ENCODE assay signal across 8 mouse cellular contexts in genomic region chr13:52535542-52535941, GRCm38 (mm10). TPM values are rescaled to one million over a fixed set of nuclear protein-coding genes. Genes with fewer than 3 reads are reported as not detected.
DNase-seq lines count a peak whose midpoint lies in the region; ATAC-seq and TF ChIP-seq lines count a peak whose summit lies in the region.

No protein-coding gene starts in this region.

- H3K4me2 ChIP-seq in heart, postnatal 0 days (ENCODE audit: low read depth, low read length), result no peak overlapping the region

- no peaks in the 10 kb centered on the region for H3K36me3 ChIP-seq in heart, postnatal 0 days (replicated peaks; ENCODE audit: control insufficient read depth, insufficient read depth, low read length)
- H3K36me3 ChIP-seq in liver, adult 2 months (ENCODE audit: control insufficient read depth, insufficient read depth, low read length), result no peaks in the 10 kb centered on the region

- H3K9ac ChIP-seq in heart, postnatal 0 days (replicated peaks; ENCODE audit: low read depth, low read length), result no peak overlapping the region
- no peak overlapping the region for H3K9ac ChIP-seq in liver, adult 2 months (ENCODE audit: low read depth, low read length)

- H3K27me3 ChIP-seq in cerebellum, adult 2 months (ENCODE audit: control insufficient read depth, insufficient read depth, low read length), result no peaks in the 10 kb centered on the region
- H3K27me3 ChIP-seq in heart, postnatal 0 days (ENCODE audit: control insufficient read depth, insufficient read depth, low read length), result no peaks in the 10 kb centered on the region
- 0 out of 2 replicates have a peak, but pooled peaks cover 2% of the 10 kb centered on the region for H3K27me3 ChIP-seq in liver, adult 2 months (ENCODE audit: control insufficient read depth, insufficient read depth, low read length)

- TF ChIP-seq POLR2A in cerebellum, adult 2 months (IDR thresholded peaks at IDR 0.05; ENCODE audit: borderline replicate concordance, insufficient read depth, low read length), result no peak
- TF ChIP-seq POLR2A in liver, adult 2 months (IDR thresholded peaks at IDR 0.05; ENCODE audit: extremely low read depth, insufficient read depth, low read length), result no peak

- TF ChIP-seq CTCF in cerebellum, adult 2 months (IDR thresholded peaks at IDR 0.05; ENCODE audit: borderline replicate concordance, insufficient read depth, low read depth, low read length), result peak; percentile 84
- TF ChIP-seq CTCF in heart, postnatal 0 days (IDR thresholded peaks at IDR 0.05; ENCODE audit: low read depth), result peak; percentile 74
- peak; percentile 76 for TF ChIP-seq CTCF in liver, adult 2 months (IDR thresholded peaks at IDR 0.05; ENCODE audit: low read depth, low read length)

- H3K27ac ChIP-seq in cerebellum, adult 2 months (ENCODE audit: insufficient read depth, low read length), result no peak overlapping the region
- H3K27ac ChIP-seq in heart, postnatal 0 days (ENCODE audit: low read depth), result no peak overlapping the region
- H3K27ac ChIP-seq in liver, adult 2 months (replicated peaks; ENCODE audit: insufficient read depth, low read depth, low read length), result no peak overlapping the region

- no peaks in the 10 kb centered on the region for H3K79me2 ChIP-seq in liver, adult 2 months (ENCODE audit: control insufficient read depth, insufficient read depth, low read length)

- no peak overlapping the region for H3K4me3 ChIP-seq in cerebellum, adult 2 months (replicated peaks; ENCODE audit: insufficient read depth, low read depth, low read length)
- no peak overlapping the region for H3K4me3 ChIP-seq in heart, postnatal 0 days (ENCODE audit: low read depth, low read length)
- H3K4me3 ChIP-seq in liver, adult 2 months (ENCODE audit: insufficient read depth, low read depth, low read length), result no peak overlapping the region

- H3K9me3 ChIP-seq in heart, postnatal 0 days (replicated peaks; ENCODE audit: control insufficient read depth, low read length), result no peaks in the 10 kb centered on the region

- peak; percentile 68 for DNase-seq in layer of hippocampus, adult 11-12 months (ENCODE audit: low spot score)
- no peak for DNase-seq in layer of hippocampus, adult 9-10 months (ENCODE audit: low spot score)
- DNase-seq in Muller cell, postnatal 12 days (ENCODE audit: inconsistent ontology term), result peak; percentile 36
- DNase-seq in cerebellum, adult 2 months, result peak; percentile 70 to 73
- peak; percentile 50 for DNase-seq in heart, postnatal 0 days (ENCODE audit: low spot score)
- peak; percentile 25 for DNase-seq in liver, adult 2 months (ENCODE audit: extremely low read depth, low read depth, low spot score)
- DNase-seq in ovary, postnatal 14 days (ENCODE audit: low spot score), result peak; percentile 59
- DNase-seq in urinary bladder, postnatal 14 days (ENCODE audit: low spot score), result peak; percentile 77

- no peaks in the 10 kb centered on the region for H3K4me1 ChIP-seq in cerebellum, adult 2 months (ENCODE audit: control insufficient read depth, insufficient read depth, low read length)
- H3K4me1 ChIP-seq in heart, postnatal 0 days (ENCODE audit: control insufficient read depth, insufficient read depth), result no peaks in the 10 kb centered on the region
- H3K4me1 ChIP-seq in liver, adult 2 months (ENCODE audit: control insufficient read depth, insufficient read depth, low read length), result no peaks in the 10 kb centered on the region

- no peak for TF ChIP-seq EP300 in heart, postnatal 0 days (IDR thresholded peaks at IDR 0.05; ENCODE audit: low read depth)

- ATAC-seq in heart, postnatal 0 days (ENCODE audit: insufficient read depth, low read depth), result peak; percentile 70

- 2% methylated on average over 4 of the region's 4 CpGs for WGBS in cerebellum, adult 2 months
- WGBS in heart, postnatal 0 days, result 7% methylated on average over 4 of the region's 4 CpGs
- WGBS in liver, adult 2 months, result 9% methylated on average over 4 of the region's 4 CpGs

RNA-seq across cellular contexts. Expression of gene Diras2, which starts 4.5 kb away (rescaled TPM):
- 241 and 269 TPM in 2 replicates for polyA plus RNA-seq in cerebellum, adult 2 months (2012; rRNA removed)
- total RNA-seq in heart, postnatal 0 days (2014; rRNA removed; ENCODE audit: low replicate concordance), result 0.73 TPM in 2 replicates
- 0.21 and 0.22 TPM in 2 replicates for polyA plus RNA-seq in heart, postnatal 0 days (2015; fragmentation: Nextera tagmentation; extraction: Ambion mirVana)
- total RNA-seq in liver, adult 2 months (2014; rRNA removed), result 0.13 TPM in 1 of 2 replicates, not detected in the other
- 0.02 TPM in 1 of 2 replicates, not detected in the other for polyA plus RNA-seq in liver, adult 2 months (2012; rRNA removed)

RNA-seq across cellular contexts. Expression of gene Syk, which starts 47.4 kb away (rescaled TPM):
- 0.68 and 0.77 TPM in 2 replicates for polyA plus RNA-seq in cerebellum, adult 2 months (2012; rRNA removed)
- 18.3 and 20.7 TPM in 2 replicates for total RNA-seq in heart, postnatal 0 days (2014; rRNA removed; ENCODE audit: low replicate concordance)
- polyA plus RNA-seq in heart, postnatal 0 days (2015; fragmentation: Nextera tagmentation; extraction: Ambion mirVana), result 5.7 and 6.1 TPM in 2 replicates
- 3.0 and 4.2 TPM in 2 replicates for total RNA-seq in liver, adult 2 months (2014; rRNA removed)
- 0.96 and 1.9 TPM in 2 replicates for polyA plus RNA-seq in liver, adult 2 months (2012; rRNA removed)

Comparison
In these comparisons a context has a peak if more than half of its experiments do, and no peak if none do; other contexts are left out.
1. RNA of gene Diras2, which starts 4.5 kb away (polyA plus RNA-seq): 241 to 269 TPM in cerebellum, adult 2 months; 0.21 to 0.22 TPM in heart, postnatal 0 days and 0.02 TPM in liver, adult 2 months; every median in the first group is over 100 times any median in the second.
2. Peak in every context shown above with its lines, with median percentiles within 50 percentile points of each other: CTCF ChIP-seq.